Mouse (Mus musculus) heart, embryonic 14.5 days (tissue): ENCODE measurements around the gene Ogdhl. TPM values are rescaled to one million over a fixed set of nuclear protein-coding genes. Genes with fewer than 3 reads are reported as not detected.
"Not testable (repeated sequence)": the region's sequence is repeated elsewhere in the genome, so short reads cannot be mapped to it uniquely, and the experiment has no call there.

Source experiments
- ATAC-seq: fragments of 200-750 bp; cut with Nextera tagmentation; 2 replicates; pipeline ENCODE4 v1.8.0; 2017; ENCODE audit warnings: low read depth, moderate TSS enrichment; ENCODE audit not compliant: insufficient number of reproducible peaks, insufficient read depth, low FRiP score
- H3K27ac ChIP-seq, 2 experiments: fragments of 200-500 bp in 1 of 2; fragments of 300-500 bp in 1 of 2; sonication (generic) in 1 of 2; replicated peaks in 1 of 2; 2 replicates each; pipeline ENCODE4 v1.5.1; 2012 to 2014; ENCODE audit warnings: low read depth in 2 of 2, low read length in 2 of 2, control low read depth in 1 of 2, mild to moderate bottlenecking in 1 of 2, mixed read lengths in 1 of 2; ENCODE audit not compliant: control insufficient read depth in 1 of 2, insufficient read depth in 1 of 2
- H3K27me3 ChIP-seq: fragments of 300-500 bp; sonication (generic); 2 replicates; pipeline ENCODE4 v1.6.1; 2014; ENCODE audit warnings: mild to moderate bottlenecking, low read length, control low read depth; ENCODE audit not compliant: control insufficient read depth, insufficient read depth
- H3K36me3 ChIP-seq: fragments of 300-500 bp; sonication (generic); 2 replicates; pipeline ENCODE4 v1.6.1; 2014; ENCODE audit warnings: mild to moderate bottlenecking, control low read depth, low read length, mixed read lengths; ENCODE audit not compliant: control insufficient read depth, insufficient read depth
- H3K4me1 ChIP-seq, 2 experiments: fragments of 200-500 bp in 1 of 2; fragments of 300-500 bp in 1 of 2; sonication (generic) in 1 of 2; 2 replicates each; pipeline ENCODE4 v1.6.1; 2012 to 2014; ENCODE audit warnings: low read length in 2 of 2, control low read depth in 1 of 2, mixed read lengths in 1 of 2; ENCODE audit not compliant: control insufficient read depth in 2 of 2, insufficient read depth in 2 of 2
- H3K4me2 ChIP-seq: fragments of 300-500 bp; sonication (generic); 2 replicates; pipeline ENCODE4 v1.6.1; 2014; ENCODE audit warnings: mild to moderate bottlenecking, low read length
- H3K4me3 ChIP-seq, 2 experiments: fragments of 200-500 bp in 1 of 2; fragments of 300-500 bp in 1 of 2; sonication (generic) in 1 of 2; 2 replicates each; pipeline ENCODE4 v1.5.1; 2012 to 2014; ENCODE audit warnings: low read length in 2 of 2, mild to moderate bottlenecking in 2 of 2, control low read depth in 1 of 2, low read depth in 1 of 2, moderate library complexity in 1 of 2; ENCODE audit not compliant: control insufficient read depth in 1 of 2, insufficient read depth in 1 of 2
- H3K9ac ChIP-seq: fragments of 300-500 bp; sonication (generic); 2 replicates; pipeline ENCODE4 v1.6.1; 2014; ENCODE audit warnings: mild to moderate bottlenecking, low read length
- H3K9me3 ChIP-seq: fragments of 300-500 bp; sonication (generic); 2 replicates; pipeline ENCODE4 v1.6.1; 2016; ENCODE audit warnings: low read length, control low read depth; ENCODE audit not compliant: control insufficient read depth
- WGBS: fragments of 180-500 bp; shearing (Covaris S2); extraction: QIAGEN DNeasy Blood & Tissue Kit; methylation state at CpG from one replicate; pipeline ENCODE4 v1.1.7; 2014; 5-methylcytosine and 5-hydroxymethylcytosine counted together
- polyA plus RNA-seq: library from polyadenylated mRNA; unstranded; fragments of >200 nt; fragmentation: Nextera tagmentation; extraction: Ambion mirVana; gene quantifications from 2 replicates; pipeline ENCODE4 v1.2.1, GENCODE M21; 2014

Ogdhl gene
- polyA plus RNA-seq, 1 experiment from 2014 or later, result 13.1 TPM

DNA sequence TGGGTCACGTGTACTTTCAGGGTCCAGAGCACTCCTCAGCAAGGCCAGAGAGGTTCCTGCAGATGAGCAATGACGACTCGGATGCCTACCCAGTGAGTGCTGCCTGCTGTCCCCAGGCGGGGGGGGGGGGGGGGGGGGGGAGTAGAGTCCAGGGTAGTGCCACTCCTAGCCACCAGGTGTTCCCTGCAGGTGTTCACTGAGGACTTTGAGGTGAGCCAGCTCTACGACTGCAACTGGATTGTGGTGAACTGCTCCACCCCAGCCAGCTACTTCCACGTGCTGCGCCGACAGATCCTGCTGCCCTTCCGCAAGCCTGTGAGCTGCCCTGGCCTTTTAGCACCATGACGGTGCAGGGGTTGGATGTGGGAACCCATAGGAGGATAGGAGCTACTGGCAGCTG lies 22.9 kb downstream of the Ogdhl start:
- no peak overlapping the region for H3K4me3 ChIP-seq
- 89% methylated on average over 9 of the region's 10 CpGs for WGBS
- H3K4me1 ChIP-seq, result no peaks in the 10 kb centered on the region
- H3K9me3 ChIP-seq, result no peaks in the 10 kb centered on the region
- peaks cover 45% of the 10 kb centered on the region for H3K36me3 ChIP-seq
- H3K4me2 ChIP-seq, result no peak overlapping the region
- ATAC-seq, result no peak
- no peak overlapping the region for H3K9ac ChIP-seq
- H3K27me3 ChIP-seq, result no peaks in the 10 kb centered on the region
- no peak overlapping the region for H3K27ac ChIP-seq

DNA sequence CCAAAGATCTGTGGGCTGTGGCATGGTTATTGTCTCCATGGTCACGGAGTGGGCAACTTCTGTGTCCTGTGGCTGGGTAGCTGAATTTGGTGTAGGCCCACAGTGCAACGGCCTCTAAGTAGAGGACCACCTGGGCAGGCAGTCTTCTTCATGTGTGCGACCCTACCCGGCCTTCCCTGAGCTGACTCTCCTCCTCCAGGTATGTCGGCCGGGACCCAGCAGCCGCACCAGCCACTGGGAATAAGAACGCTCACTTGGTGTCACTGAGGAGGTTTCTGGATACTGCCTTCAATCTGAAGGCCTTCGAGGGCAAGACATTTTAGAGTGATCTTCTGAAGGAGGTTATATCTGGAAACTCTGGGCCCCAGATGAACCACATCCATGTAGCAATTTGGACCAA lies 25.5 kb downstream of the Ogdhl start:
- no peak overlapping the region for H3K9ac ChIP-seq
- ATAC-seq, result no peak
- 94% methylated on average over 9 of the region's 9 CpGs for WGBS

DNA sequence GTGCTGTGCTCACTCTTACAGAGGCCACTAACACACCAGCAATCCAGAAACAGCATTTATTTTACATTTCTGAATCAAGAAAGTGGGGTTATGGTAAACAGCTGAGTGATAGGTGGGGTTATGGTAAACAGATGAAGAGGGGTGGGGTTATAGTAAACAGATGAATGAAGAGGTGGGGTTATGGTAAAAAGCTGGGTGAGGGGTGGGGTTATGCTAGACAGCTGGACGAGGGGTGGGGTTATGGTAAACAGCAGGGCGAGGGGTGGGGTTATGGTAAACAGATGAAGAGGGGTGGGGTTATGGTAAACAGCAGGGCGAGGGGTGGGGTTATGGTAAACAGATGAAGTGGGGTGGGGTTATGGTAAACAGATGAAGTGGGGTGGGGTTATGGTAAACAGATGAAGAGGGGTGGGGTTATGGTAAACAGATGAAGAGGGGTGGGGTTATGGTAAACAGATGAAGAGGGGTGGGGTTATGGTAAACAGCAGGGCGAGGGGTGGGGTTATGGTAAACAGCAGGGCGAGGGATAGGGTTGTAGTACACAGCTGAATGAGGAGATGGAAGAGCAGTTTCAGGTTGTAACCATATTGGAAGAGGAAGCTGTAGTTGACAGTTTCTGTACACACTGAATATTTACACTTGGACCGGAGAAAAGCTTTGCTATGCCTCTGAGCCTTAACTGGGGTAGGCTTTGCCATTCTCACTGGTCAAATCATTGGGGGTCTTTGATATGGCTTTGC lies 29.5 kb downstream of the Ogdhl start:
- not testable (repeated sequence) for H3K27me3 ChIP-seq, H3K9me3 ChIP-seq, ATAC-seq, H3K36me3 ChIP-seq, H3K4me2 ChIP-seq, H3K9ac ChIP-seq, H3K4me3 ChIP-seq, H3K4me1 ChIP-seq, H3K27ac ChIP-seq
- 36% methylated on average over 6 of the region's 6 CpGs for WGBS

More for the DNA sequence above, 25.5 kb downstream of the Ogdhl start:
- H3K4me3 ChIP-seq, result no peak overlapping the region
- H3K4me1 ChIP-seq, result no peaks in the 10 kb centered on the region
- no peaks in the 10 kb centered on the region for H3K9me3 ChIP-seq
- no peak overlapping the region for H3K27ac ChIP-seq
- no peak overlapping the region for H3K4me2 ChIP-seq
- H3K27me3 ChIP-seq, result no peaks in the 10 kb centered on the region
- peaks cover 20% of the 10 kb centered on the region for H3K36me3 ChIP-seq

DNA sequence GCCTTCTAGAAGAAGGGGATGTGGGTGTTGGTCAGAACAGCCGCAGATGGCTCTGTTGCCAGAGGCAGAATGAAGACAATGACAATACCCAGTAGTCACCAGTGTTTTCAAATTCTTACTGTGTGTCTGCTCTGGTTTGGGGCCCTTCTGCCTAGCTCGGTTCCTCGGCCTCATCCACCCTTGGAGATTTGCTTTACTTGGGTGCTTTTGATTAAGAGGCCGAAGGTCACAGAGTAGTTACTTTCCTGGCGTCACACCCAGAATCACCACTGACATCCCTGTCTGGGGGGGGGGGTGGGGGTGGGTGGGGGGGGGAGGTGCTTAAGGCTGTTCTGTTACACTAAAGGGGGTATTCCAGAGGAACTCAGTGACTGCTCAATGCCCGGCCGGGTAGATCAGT lies 42.5 kb downstream of the Ogdhl start:
- H3K27ac ChIP-seq, result no peak overlapping the region
- H3K36me3 ChIP-seq, result no peaks in the 10 kb centered on the region
- H3K9me3 ChIP-seq, result no peaks in the 10 kb centered on the region; the same call in 1 of the 2 replicates
- no peak overlapping the region for H3K4me3 ChIP-seq
- no peaks in the 10 kb centered on the region for H3K27me3 ChIP-seq
- H3K4me1 ChIP-seq, result no peaks in the 10 kb centered on the region
- H3K9ac ChIP-seq, result no peak overlapping the region
- no peak overlapping the region for H3K4me2 ChIP-seq
- ATAC-seq, result no peak
- WGBS, result 62% methylated on average over 7 of the region's 7 CpGs

DNA sequence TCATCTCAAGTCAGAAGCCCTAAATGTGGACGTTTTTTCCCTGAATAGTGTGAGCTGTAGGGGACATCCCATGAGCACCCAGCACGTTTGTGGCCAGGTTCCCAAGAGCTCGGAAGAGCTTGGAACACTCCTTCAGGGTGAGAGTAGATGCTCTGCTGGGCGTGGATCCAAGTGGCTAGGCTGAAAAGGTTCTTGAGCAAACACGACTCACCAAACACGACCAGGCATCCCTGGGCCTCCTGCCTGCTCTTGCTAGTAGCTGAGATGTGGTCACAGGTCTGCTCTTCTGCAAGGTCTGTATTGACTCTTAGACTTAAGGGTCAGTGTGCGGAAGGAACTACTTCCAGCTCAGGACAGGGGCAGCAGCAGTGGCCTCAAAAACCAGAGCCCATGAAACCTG lies 47.9 kb downstream of the Ogdhl start:
- no peaks in the 10 kb centered on the region for H3K9me3 ChIP-seq
- WGBS, result 64% methylated on average over 7 of the region's 7 CpGs
- no peaks in the 10 kb centered on the region for H3K36me3 ChIP-seq
- H3K27ac ChIP-seq, result no peak overlapping the region
- no peak for ATAC-seq
- H3K4me1 ChIP-seq, result no peaks in the 10 kb centered on the region
- H3K27me3 ChIP-seq, result 0 out of 2 replicates have a peak, but pooled peaks cover 3% of the 10 kb centered on the region
- no peak overlapping the region for H3K9ac ChIP-seq
- no peak overlapping the region for H3K4me3 ChIP-seq
- no peak overlapping the region for H3K4me2 ChIP-seq

DNA sequence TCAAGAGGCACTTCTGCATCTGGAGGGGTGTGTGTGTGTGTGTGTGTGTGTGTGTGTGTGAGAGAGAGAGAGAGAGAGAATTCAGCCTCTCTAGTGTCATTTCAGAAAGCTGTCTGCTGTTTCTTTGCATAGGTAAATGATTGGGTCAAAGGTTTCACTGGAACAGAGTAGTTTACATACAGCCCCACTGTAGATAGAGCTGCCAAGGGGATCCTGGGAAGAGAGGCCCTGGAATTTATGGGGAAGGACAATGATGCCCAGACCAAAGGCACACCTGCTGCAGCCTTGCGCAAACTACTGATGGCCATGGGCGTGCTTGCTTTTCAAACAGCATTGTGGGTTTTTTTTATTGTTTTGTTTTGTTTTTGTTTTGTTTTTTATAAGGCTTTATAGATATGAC lies 50.7 kb downstream of the Ogdhl start:
- no peak overlapping the region for H3K27ac ChIP-seq
- ATAC-seq, result no peak

DNA sequence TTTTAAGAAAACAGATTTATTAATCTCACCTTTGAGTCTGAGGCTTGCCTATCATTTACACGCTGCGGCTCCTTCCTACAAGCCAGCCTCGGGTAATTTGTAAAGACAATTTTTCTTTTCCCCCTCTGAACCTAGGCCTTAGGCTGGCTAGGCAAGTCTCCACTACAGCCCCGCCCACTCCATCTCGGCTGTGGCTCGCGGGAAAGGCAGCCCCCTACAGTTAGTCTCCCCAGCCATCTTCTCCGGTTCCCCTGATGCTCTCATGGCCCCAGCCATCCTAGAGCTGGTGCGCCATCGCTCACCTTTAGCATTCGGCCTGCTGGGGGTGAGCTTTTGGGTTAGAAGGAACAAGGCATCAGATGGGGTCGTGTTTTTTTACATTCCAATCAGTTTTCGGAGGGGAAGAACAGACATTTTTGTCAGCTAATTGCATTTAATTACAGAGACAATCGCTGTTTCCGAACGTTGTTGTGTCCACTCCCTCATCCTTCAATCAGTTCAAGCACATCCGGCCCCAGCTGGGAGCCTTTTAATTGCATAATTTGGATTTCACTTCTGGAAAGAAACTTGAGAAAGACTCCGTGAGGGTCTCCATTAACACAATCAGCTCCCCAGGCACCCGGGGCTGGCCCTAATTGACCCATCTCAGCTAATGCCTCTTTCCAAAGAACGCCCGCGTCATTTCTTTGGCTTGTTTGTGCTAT lies 57.7 kb downstream of the Ogdhl start:
- Histone ChIP-seq H3K4me2 (no peak overlapping the region), H3K36me3 (no peaks in the 10 kb centered on the region), H3K27me3 (peaks cover 17% of the 10 kb centered on the region), H3K9me3 (no peaks in the 10 kb centered on the region), H3K27ac (no peak overlapping the region), H3K4me1 (peaks cover 8 to 16% of the 10 kb centered on the region in 2 experiments; a peak in 3 of 4 replicates), H3K9ac (no peak overlapping the region), H3K4me3 (no peak overlapping the region)
- 22% methylated on average over 22 of the region's 22 CpGs for WGBS
- ATAC-seq, result no peak

More for the DNA sequence above, 50.7 kb downstream of the Ogdhl start:
- no peak overlapping the region for H3K9ac ChIP-seq
- H3K27me3 ChIP-seq, result peaks cover 3% of the 10 kb centered on the region; the same call in 1 of the 2 replicates
- no peaks in the 10 kb centered on the region for H3K4me1 ChIP-seq
- no peak overlapping the region for H3K4me3 ChIP-seq
- H3K9me3 ChIP-seq, result no peaks in the 10 kb centered on the region
- WGBS, result 79% methylated on average over 2 of the region's 2 CpGs
- H3K4me2 ChIP-seq, result no peak overlapping the region
- H3K36me3 ChIP-seq, result no peaks in the 10 kb centered on the region
